Comparison of ENCODE assay signal across 10 mouse cellular contexts in the genomic region with DNA sequence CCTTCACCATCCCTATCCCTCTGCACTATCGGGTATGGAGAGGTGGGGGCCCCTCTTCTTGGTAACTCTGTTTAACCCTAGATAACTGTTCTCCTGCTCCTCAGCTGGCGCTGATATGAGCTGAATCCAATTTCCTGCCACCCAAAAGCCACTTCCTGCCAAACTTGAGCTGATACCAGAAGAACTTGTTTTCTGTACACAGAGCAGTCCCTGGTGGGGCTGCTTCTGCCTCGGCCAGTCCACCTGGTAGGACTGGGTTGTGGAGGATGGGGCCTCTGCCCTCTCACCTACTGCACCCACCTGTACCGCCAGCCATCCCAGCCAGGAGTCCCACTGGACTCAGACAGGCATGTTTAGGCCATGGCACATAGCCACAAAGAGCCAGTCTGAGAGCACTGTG. TPM values are rescaled to one million over a fixed set of nuclear protein-coding genes. Genes with fewer than 3 reads are reported as not detected.
A peak's percentile ranks its signal among the peaks of the same experiment; 100 is the strongest.
DNase-seq lines count a peak whose midpoint lies in the region; ATAC-seq lines count a peak whose summit lies in the region.
"Had no signal": no experiment of that assay in that cellular context is flagged by ENCODE, and none has a peak within 500 bp of the region (broad histone marks: within the 10 kb centered on the region; RNA-seq: fewer than 3 reads in every experiment).

No protein-coding gene starts in this region.

- no peak overlapping the region for H3K9ac ChIP-seq in midbrain, embryonic 15.5 days
- H3K9ac ChIP-seq: embryonic facial prominence, embryonic 15.5 days had no signal

- H3K36me3 ChIP-seq in midbrain, embryonic 10.5 days, result no peaks in the 10 kb centered on the region
- no peaks in the 10 kb centered on the region for H3K36me3 ChIP-seq in midbrain, embryonic 15.5 days (replicated peaks)
- H3K36me3 ChIP-seq: embryonic facial prominence, embryonic 15.5 days had no signal

- H3K4me2 ChIP-seq in midbrain, embryonic 15.5 days, result no peak overlapping the region
- H3K4me2 ChIP-seq: embryonic facial prominence, embryonic 15.5 days had no signal

- peaks cover 81% of the 10 kb centered on the region for H3K4me1 ChIP-seq in midbrain, embryonic 10.5 days
- peaks cover 61% of the 10 kb centered on the region for H3K4me1 ChIP-seq in midbrain, embryonic 15.5 days

- H3K27me3 ChIP-seq in midbrain, embryonic 10.5 days (ENCODE audit: low read depth, poor library complexity, severe bottlenecking), result peaks cover 87% of the 10 kb centered on the region
- no peaks in the 10 kb centered on the region for H3K27me3 ChIP-seq in midbrain, embryonic 15.5 days (replicated peaks)

- H3K9me3 ChIP-seq in midbrain, embryonic 10.5 days (replicated peaks), result no peaks in the 10 kb centered on the region
- H3K9me3 ChIP-seq in midbrain, embryonic 15.5 days, result no peaks in the 10 kb centered on the region
- H3K9me3 ChIP-seq: embryonic facial prominence, embryonic 15.5 days had no signal

- ATAC-seq in midbrain, embryonic 15.5 days (replicated peaks), result no peak
- ATAC-seq in inflammation-experienced regulatory T-cells, adult 6 months, result peak; percentile 42

- DNase-seq in midbrain, embryonic 10.5 days (ENCODE audit: low spot score), result no peak
- DNase-seq in cerebellum, postnatal 25 days, result peak; percentile 33 to 40
- peak; percentile 64 for DNase-seq in thymus, postnatal 25 days
- DNase-seq in gastrocnemius, postnatal 4 days (ENCODE audit: low spot score in 2 of 2), result no peak
- no peak for DNase-seq in gastrocnemius, postnatal 10 days
- DNase-seq in MN1 (ENCODE audit: low spot score), result no peak

- no peak overlapping the region for H3K4me3 ChIP-seq in midbrain, embryonic 10.5 days
- H3K4me3 ChIP-seq in midbrain, embryonic 15.5 days, result no peak overlapping the region
- H3K4me3 ChIP-seq: embryonic facial prominence, embryonic 15.5 days had no signal

- H3K27ac ChIP-seq in midbrain, embryonic 10.5 days (replicated peaks), result peak overlapping the region; percentile 76
- no peak overlapping the region for H3K27ac ChIP-seq in midbrain, embryonic 15.5 days
- H3K27ac ChIP-seq: embryonic facial prominence, embryonic 15.5 days had no signal

- 82% methylated on average over 4 of the region's 4 CpGs for WGBS in midbrain, embryonic 10.5 days
- WGBS in midbrain, embryonic 15.5 days, result 86% methylated on average over 4 of the region's 4 CpGs

RNA-seq across cellular contexts. Expression of a gene that starts 3.2 kb away (rescaled TPM):
- not detected in 2 replicates for polyA plus RNA-seq in midbrain, embryonic 10.5 days (2016; fragmentation: Nextera tagmentation; extraction: Ambion mirVana)
- not detected in 2 replicates for polyA plus RNA-seq in midbrain, embryonic 15.5 days (2015; fragmentation: Nextera tagmentation; extraction: Ambion mirVana)
- polyA plus RNA-seq in inflammation-experienced regulatory T-cells, adult 6 months (2017; shearing (Covaris generic)), result not detected
- not detected for total RNA-seq in gastrocnemius, postnatal 4 days (2021)
- not detected for total RNA-seq in gastrocnemius, postnatal 10 days (2021)
- polyA plus RNA-seq: embryonic facial prominence, embryonic 15.5 days; large intestine, adult 2 months had no signal

RNA-seq across cellular contexts. Expression of a gene that starts 34.0 kb away (rescaled TPM):
- 12.8 and 16.8 TPM in 2 replicates for polyA plus RNA-seq in midbrain, embryonic 10.5 days (2016; fragmentation: Nextera tagmentation; extraction: Ambion mirVana)
- polyA plus RNA-seq in midbrain, embryonic 15.5 days (2015; fragmentation: Nextera tagmentation; extraction: Ambion mirVana), result 50.8 and 54.6 TPM in 2 replicates
- polyA plus RNA-seq in inflammation-experienced regulatory T-cells, adult 6 months (2017; shearing (Covaris generic)), result 1 to 10 TPM; 2.4 to 3.9 (median 2.4) TPM
- 1 to 10 TPM; 7.5 to 9.1 TPM for total RNA-seq in gastrocnemius, postnatal 4 days (2021)
- 1 to 10 TPM; 4.3 to 6.3 TPM for total RNA-seq in gastrocnemius, postnatal 10 days (2021)

Comparison
In these comparisons a context has a peak if more than half of its experiments do, and no peak if none do; other contexts are left out.
1. DNase-seq: peak in cerebellum, postnatal 25 days (2 of 2) and thymus, postnatal 25 days (single experiment); none in midbrain, embryonic 10.5 days (single experiment), gastrocnemius, postnatal 4 days (0 of 2), gastrocnemius, postnatal 10 days (single experiment) and MN1 (single experiment).